Mouse (Mus musculus): ENCODE measurements around the gene Igf2bp1.

GRCm38 (mm10) chr11:95982475-95982874 lies 23.3 kb downstream of the Igf2bp1 start:
- no peak for TF ChIP-seq CTCF (IDR thresholded peaks at IDR 0.05; ENCODE audit: low read depth, low read length)
- TF ChIP-seq POLR2A (IDR thresholded peaks at IDR 0.05; ENCODE audit: borderline replicate concordance, low read depth, low read length) = no peak
